7 mouse cellular contexts compared by ENCODE assay signal in the genomic region with DNA sequence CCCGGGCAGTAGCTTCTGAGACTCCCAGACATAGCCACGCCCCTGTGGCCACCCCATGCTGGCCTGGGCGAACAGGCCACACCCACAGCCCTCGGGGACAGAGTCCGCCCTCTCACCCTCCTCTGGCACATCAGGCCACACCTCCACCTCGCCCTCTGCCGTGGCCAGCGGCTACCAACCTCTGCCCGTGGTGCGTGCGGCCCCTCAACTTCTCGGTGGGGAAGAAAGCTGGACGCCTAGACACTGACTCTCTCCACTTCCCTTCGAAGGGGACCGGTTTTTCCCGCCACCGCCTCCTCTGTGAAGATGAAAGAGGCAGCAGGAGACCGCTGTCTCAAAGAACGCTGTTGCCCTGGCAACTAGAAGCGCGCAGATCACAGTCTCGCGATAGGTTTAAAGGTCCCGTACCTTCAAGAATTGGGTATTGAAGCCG. TPM values are rescaled to one million over a fixed set of nuclear protein-coding genes. Genes with fewer than 3 reads are reported as not detected.
DNase-seq lines count a peak whose midpoint lies in the region; ATAC-seq lines count a peak whose summit lies in the region.

TSS of gene Fsip1 (minus strand) at position 346 of the 433 bp plus-strand sequence.

- H3K27ac ChIP-seq in embryonic facial prominence, embryonic 11.5 days (replicated peaks; ENCODE audit: low read depth, low read length) = no peak within 1 kb of the TSS
- H3K27ac ChIP-seq in limb, embryonic 12.5 days = no peak within 1 kb of the TSS
- H3K27ac ChIP-seq in midbrain, embryonic 14.5 days (replicated peaks; ENCODE audit: low read depth, low read length) = 0 out of 2 replicates have a peak within 1 kb of the TSS, but pooled peaks have one; percentile 26

- peak within 1 kb of the TSS; percentile 48 for H3K4me2 ChIP-seq in embryonic facial prominence, embryonic 11.5 days (ENCODE audit: low read depth, low read length)
- peak within 1 kb of the TSS; percentile 65 for H3K4me2 ChIP-seq in limb, embryonic 12.5 days
- H3K4me2 ChIP-seq in midbrain, embryonic 14.5 days (ENCODE audit: low read length) = peak within 1 kb of the TSS; percentile 57

- 2% methylated on average over 25 of the region's 25 CpGs for WGBS in embryonic facial prominence, embryonic 11.5 days
- WGBS in limb, embryonic 12.5 days = 2% methylated on average over 25 of the region's 25 CpGs
- under 1% methylated on average over 25 of the region's 25 CpGs for WGBS in midbrain, embryonic 14.5 days

- H3K27me3 ChIP-seq in embryonic facial prominence, embryonic 11.5 days (ENCODE audit: control insufficient read depth, insufficient read depth, low read length) = no peaks in the 10 kb centered on the region
- peaks cover 6% of the 10 kb centered on the region; the same call in 1 of the 2 replicates for H3K27me3 ChIP-seq in limb, embryonic 12.5 days
- H3K27me3 ChIP-seq in midbrain, embryonic 14.5 days (ENCODE audit: control insufficient read depth, insufficient read depth, low read length) = no peaks in the 10 kb centered on the region

- peak; percentile 93 for DNase-seq in adrenal gland, adult 2 months
- peak; percentile 90 for DNase-seq in embryonic facial prominence, embryonic 11.5 days (ENCODE audit: low spot score)
- DNase-seq in heart, adult 11 months = peak; percentile 97
- peak; percentile 94 for DNase-seq in kidney, adult 11 months
- DNase-seq in midbrain, embryonic 14.5 days = peak; percentile 90
- peak; percentile 49 for DNase-seq in spleen, adult 12 weeks (ENCODE audit: low spot score)

- ATAC-seq in embryonic facial prominence, embryonic 11.5 days (replicated peaks; ENCODE audit: insufficient number of reproducible peaks, low FRiP score, low TSS enrichment, low read depth) = peak; percentile 89
- ATAC-seq in limb, embryonic 12.5 days (ENCODE audit: insufficient number of reproducible peaks, insufficient read depth, low FRiP score, low TSS enrichment, low read depth) = peak; percentile 74
- ATAC-seq in midbrain, embryonic 14.5 days (ENCODE audit: low FRiP score, low TSS enrichment) = peak; percentile 89

- H3K36me3 ChIP-seq in embryonic facial prominence, embryonic 11.5 days (replicated peaks; ENCODE audit: control insufficient read depth, insufficient read depth, low read depth, low read length) = no peaks in the 10 kb centered on the region
- H3K36me3 ChIP-seq in limb, embryonic 12.5 days = no peaks in the 10 kb centered on the region
- H3K36me3 ChIP-seq in midbrain, embryonic 14.5 days (ENCODE audit: control insufficient read depth, insufficient read depth, low read length) = no peaks in the 10 kb centered on the region

- 0 out of 2 replicates have a peak within 1 kb of the TSS, but pooled peaks have one; percentile 49 for H3K9ac ChIP-seq in embryonic facial prominence, embryonic 11.5 days (replicated peaks; ENCODE audit: low read length)
- H3K9ac ChIP-seq in limb, embryonic 12.5 days (replicated peaks) = peak within 1 kb of the TSS; percentile 44; the same call in 1 of the 2 replicates
- H3K9ac ChIP-seq in midbrain, embryonic 14.5 days (replicated peaks; ENCODE audit: low read length) = no peak within 1 kb of the TSS; the same call in 1 of the 2 replicates

- H3K4me3 ChIP-seq in embryonic facial prominence, embryonic 11.5 days (ENCODE audit: low read depth, low read length) = peak within 1 kb of the TSS; percentile 40
- H3K4me3 ChIP-seq in limb, embryonic 12.5 days (replicated peaks) = peak within 1 kb of the TSS; percentile 47
- H3K4me3 ChIP-seq in midbrain, embryonic 14.5 days (replicated peaks; ENCODE audit: low read depth, low read length) = peak within 1 kb of the TSS; percentile 41

- H3K9me3 ChIP-seq in embryonic facial prominence, embryonic 11.5 days (replicated peaks; ENCODE audit: control insufficient read depth, low read length) = no peaks in the 10 kb centered on the region
- no peaks in the 10 kb centered on the region for H3K9me3 ChIP-seq in limb, embryonic 12.5 days
- H3K9me3 ChIP-seq in midbrain, embryonic 14.5 days (ENCODE audit: control insufficient read depth, low read length) = no peaks in the 10 kb centered on the region

- no peaks in the 10 kb centered on the region for H3K4me1 ChIP-seq in embryonic facial prominence, embryonic 11.5 days (ENCODE audit: control insufficient read depth, insufficient read depth, low read length)
- peaks cover 4% of the 10 kb centered on the region for H3K4me1 ChIP-seq in limb, embryonic 12.5 days (replicated peaks)
- no peaks in the 10 kb centered on the region for H3K4me1 ChIP-seq in midbrain, embryonic 14.5 days (ENCODE audit: control insufficient read depth, insufficient read depth, low read length)

RNA-seq across cellular contexts. Expression of gene Fsip1, which starts in this region (rescaled TPM):
- under 1 TPM; 0.37 to 0.45 TPM for total RNA-seq in adrenal gland, adult 2 months (2021)
- polyA plus RNA-seq in adrenal gland, adult 2 months (2012; rRNA removed) = not detected in 2 replicates
- polyA plus RNA-seq in embryonic facial prominence, embryonic 11.5 days (2014; fragmentation: Nextera tagmentation; extraction: Ambion mirVana) = 2.3 and 2.6 TPM in 2 replicates
- polyA plus RNA-seq in limb, embryonic 12.5 days (2016; fragmentation: Nextera tagmentation; extraction: Ambion mirVana) = 0.76 and 0.83 TPM in 2 replicates
- 3.2 and 3.5 TPM in 2 replicates for polyA plus RNA-seq in midbrain, embryonic 14.5 days (2014; fragmentation: Nextera tagmentation; extraction: Ambion mirVana)

Comparison
In these comparisons a context has a peak if more than half of its experiments do, and no peak if none do; other contexts are left out.
1. Peak in DNase-seq in adrenal gland, adult 2 months; RNA of the gene not detected or under 1 TPM.
2. Peak in ATAC-seq, H3K4me3 ChIP-seq, H3K9ac ChIP-seq and H3K4me2 ChIP-seq in limb, embryonic 12.5 days; RNA of the gene not detected or under 1 TPM.